Mouse (Mus musculus) lung, adult 2 months (tissue): ENCODE results near the gene Nudt22.

Experiments used
- CTCF ChIP-seq: fragments of 200-500 bp; IDR thresholded peaks from 2 replicates; pipeline ENCODE4 v1.5.1; 2011; ENCODE audit warnings: mild to moderate bottlenecking, low read length, control low read depth; ENCODE audit not compliant: insufficient read depth
- POLR2A ChIP-seq: fragments of 200-500 bp; IDR thresholded peaks from 2 replicates; pipeline ENCODE4 v1.6.1; 2011; ENCODE audit warnings: low read depth, mild to moderate bottlenecking, control low read depth, low read length, borderline replicate concordance; ENCODE audit errors: extremely low read depth

DNA sequence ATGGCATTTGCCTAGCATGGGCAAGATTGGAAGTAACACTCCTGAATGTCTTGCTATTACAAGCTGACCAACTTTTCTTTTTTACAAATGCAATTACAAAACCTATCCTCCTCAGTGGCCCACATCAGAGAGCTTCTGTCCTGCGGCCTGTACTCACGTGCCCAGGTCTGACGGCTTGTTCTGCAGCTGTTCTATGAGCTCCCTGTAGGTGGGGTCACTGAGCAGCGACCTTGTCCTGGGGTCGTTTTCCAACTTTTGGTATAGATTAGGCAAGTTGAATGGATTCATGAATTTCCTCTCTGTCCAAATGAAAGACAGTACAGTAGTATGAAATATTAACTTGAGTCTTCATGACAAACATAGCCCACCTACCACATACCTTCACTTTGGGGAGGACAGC lies 38.1 kb upstream of the Nudt22 start:
- no peak for TF ChIP-seq CTCF
- no peak for TF ChIP-seq POLR2A
